Mouse (Mus musculus) G1E (cell line): ENCODE measurements around the gene Opn3.

Source experiments
- CTCF ChIP-seq: IDR thresholded peaks from 2 replicates; pipeline ENCODE4 v1.5.1; 2012; ENCODE audit warnings: low read depth, low read length, inconsistent platforms, mixed read lengths
- GATA1 ChIP-seq: IDR thresholded peaks from 2 replicates; pipeline ENCODE4 v1.6.1; 2012; ENCODE audit warnings: borderline replicate concordance, low read length, inconsistent platforms, mixed read lengths
- GATA2 ChIP-seq: IDR thresholded peaks from 2 replicates; pipeline ENCODE4 v1.6.1; 2012; ENCODE audit warnings: low read depth, low read length, inconsistent platforms, borderline replicate concordance

DNA sequence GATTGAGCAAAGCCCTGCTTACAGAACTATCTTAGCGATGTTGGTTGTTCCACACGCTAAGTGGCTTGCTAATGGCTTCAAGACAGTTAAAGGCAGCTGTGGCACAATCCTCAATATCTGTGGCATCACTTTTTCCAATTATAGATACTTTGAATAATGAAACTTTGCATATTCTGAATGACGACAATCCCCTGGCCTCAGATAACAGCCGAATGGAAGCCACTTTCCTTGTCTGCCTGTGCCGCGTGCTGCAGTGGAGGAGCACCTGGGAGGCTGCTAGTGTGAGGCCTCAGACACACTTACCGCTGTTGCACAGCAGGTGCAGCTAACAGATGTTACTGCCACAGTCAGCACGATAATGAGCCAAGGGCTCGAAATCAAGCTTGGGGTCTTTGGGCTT lies 77.6 kb downstream of the Opn3 start:
- TF ChIP-seq GATA2 (no peak), CTCF (no peak), GATA1 (no peak)
